Mouse (Mus musculus): Measurements from ENCODE around the gene Gpr162. TPM values are rescaled to one million over a fixed set of nuclear protein-coding genes. Genes with fewer than 3 reads are reported as not detected.

Gpr162 gene
- total and polyA plus RNA-seq, 3 experiments = 0.48 to 2.0 (median 1.7) TPM

DNA sequence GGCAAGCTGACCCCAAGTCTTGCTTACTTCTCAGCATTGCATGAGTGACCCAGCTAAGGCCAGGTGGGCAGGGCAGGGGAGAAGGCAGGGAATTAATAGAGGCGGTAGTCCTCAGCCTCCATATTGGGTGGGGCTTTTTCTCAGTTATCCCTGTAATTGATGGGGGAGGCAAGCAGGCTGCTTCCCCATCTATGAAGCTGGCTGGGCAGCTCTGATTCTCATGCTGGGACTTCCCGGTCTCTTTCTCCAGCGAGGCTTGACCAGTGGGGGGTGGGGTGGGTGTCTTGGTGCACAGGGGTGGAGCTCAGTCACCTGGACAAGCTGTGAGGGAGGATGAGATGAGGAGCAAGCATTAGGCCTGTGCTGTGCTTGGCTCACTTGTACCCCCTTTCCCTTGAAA is 2.0 kb downstream of the Gpr162 start:
- Histone ChIP-seq H3K4me1 (ENCODE audit: control insufficient read depth in 1 of 2, insufficient read depth in 2 of 2) (peaks cover 27 to 34% of the 10 kb centered on the region in 2 experiments), H3K36me3 (replicated peaks in 1 of 2; ENCODE audit: control insufficient read depth in 1 of 2, insufficient read depth in 1 of 2, low read length in 1 of 2) (no peaks in the 10 kb centered on the region), H3K27ac (ENCODE audit: insufficient read depth, low read depth) (no peak overlapping the region), H3K27me3 (replicated peaks) (peaks cover 26% of the 10 kb centered on the region), H3K9me3 (replicated peaks; ENCODE audit: low read length) (no peaks in the 10 kb centered on the region), H3K79me2 (replicated peaks; ENCODE audit: control insufficient read depth, extremely low read depth, insufficient read depth, poor library complexity, severe bottlenecking) (no peaks in the 10 kb centered on the region), H3K4me3 (replicated peaks in 1 of 3; ENCODE audit: low read depth in 2 of 3, low read length in 2 of 3, poor library complexity in 1 of 3) (no peak overlapping the region), H3K4me2 (ENCODE audit: insufficient read depth, low read depth, poor library complexity, severe bottlenecking) (no peak overlapping the region), H3K9ac (ENCODE audit: insufficient read depth, low read depth) (no peak overlapping the region)
- DNase-seq (ENCODE audit: extremely low read depth) = no peak
- TF ChIP-seq KAT2A (IDR thresholded peaks at IDR 0.05; ENCODE audit: insufficient replicate concordance, low read length) (no peak), CHD2 (IDR thresholded peaks at IDR 0.05; ENCODE audit: low read length) (peak; percentile 7; the same call in 1 of the 2 replicates), ELF1 (IDR thresholded peaks at IDR 0.05; ENCODE audit: low read depth, low read length) (peak; percentile 29; the same call in 1 of the 2 replicates)
- dilution Hi-C loops (cut with MboI; ENCODE audit: extremely low pct_ligation_motif_present, extremely low pct_unique_long_range_greater_than_20kb, low sequenced_read_pairs) (no loop called here), in situ Hi-C loops (cut with MboI; ENCODE audit: low pct_ligation_motif_present, low pct_unique_long_range_greater_than_20kb, low sequenced_read_pairs) (loop anchor here (25.0 kb wide), 1 partner anchor 175 kb away; the partner anchor contains the start of genes Acrbp and Ing4)

DNA sequence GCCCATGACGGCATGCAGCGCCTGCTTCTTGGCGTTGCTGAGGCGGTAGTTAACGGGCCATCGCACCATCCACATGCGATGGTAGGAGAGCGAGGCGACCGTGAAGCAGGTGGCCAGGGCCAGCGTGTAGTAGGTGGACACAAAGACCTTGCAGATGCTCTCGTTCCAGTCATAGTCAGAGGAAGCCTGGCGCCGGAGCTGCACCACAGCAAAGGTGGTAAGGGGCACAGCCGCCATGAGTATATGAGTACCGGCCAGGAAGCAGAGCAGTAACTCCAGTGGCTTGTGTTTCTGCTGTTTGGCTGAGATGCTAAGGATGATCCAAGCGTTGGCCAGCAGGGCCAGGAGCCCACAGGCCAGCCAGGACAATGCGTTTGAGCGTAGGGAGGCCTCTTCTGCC is 2.5 kb downstream of the Gpr162 start:
- H3K27ac ChIP-seq (ENCODE audit: insufficient read depth, low read depth) = no peak overlapping the region
- DNase-seq (ENCODE audit: extremely low read depth) = no peak
- dilution Hi-C loops (cut with MboI; ENCODE audit: extremely low pct_ligation_motif_present, extremely low pct_unique_long_range_greater_than_20kb, low sequenced_read_pairs) = no loop called here
- H3K27me3 ChIP-seq (replicated peaks) = peaks cover 22% of the 10 kb centered on the region
- no peak for TF ChIP-seq ZMIZ1 (IDR thresholded peaks at IDR 0.05; ENCODE audit: low read depth, low read length)
- TF ChIP-seq RAD21 (IDR thresholded peaks at IDR 0.05; ENCODE audit: low read depth, low read length) = no peak
- TF ChIP-seq PAX5 (IDR thresholded peaks at IDR 0.05; ENCODE audit: low read length) = no peak
- no peak for TF ChIP-seq POLR2AphosphoS2 (IDR thresholded peaks at IDR 0.05; ENCODE audit: low read depth, low read length)
- TF ChIP-seq POLR2A (IDR thresholded peaks at IDR 0.05; ENCODE audit: low read depth, low read length) = no peak
- H3K9me3 ChIP-seq (replicated peaks; ENCODE audit: low read length) = no peaks in the 10 kb centered on the region
- H3K9ac ChIP-seq (ENCODE audit: insufficient read depth, low read depth) = no peak overlapping the region
- in situ Hi-C loops (cut with MboI; ENCODE audit: low pct_ligation_motif_present, low pct_unique_long_range_greater_than_20kb, low sequenced_read_pairs) = loop anchor here (25.0 kb wide), 1 partner anchor 176 kb away; the partner anchor contains the start of genes Acrbp and Ing4
- H3K36me3 ChIP-seq (replicated peaks in 1 of 2; ENCODE audit: control insufficient read depth in 1 of 2, insufficient read depth in 1 of 2, low read length in 1 of 2) = no peaks in the 10 kb centered on the region
- no peak overlapping the region for H3K4me3 ChIP-seq (replicated peaks in 1 of 3; ENCODE audit: low read depth in 2 of 3, low read length in 2 of 3, poor library complexity in 1 of 3)
- H3K79me2 ChIP-seq (replicated peaks; ENCODE audit: control insufficient read depth, extremely low read depth, insufficient read depth, poor library complexity, severe bottlenecking) = no peaks in the 10 kb centered on the region
- H3K4me1 ChIP-seq (ENCODE audit: control insufficient read depth in 1 of 2, insufficient read depth in 2 of 2) = peaks cover 29 to 34% of the 10 kb centered on the region in 2 experiments
- H3K4me2 ChIP-seq (ENCODE audit: insufficient read depth, low read depth, poor library complexity, severe bottlenecking) = no peak overlapping the region

DNA sequence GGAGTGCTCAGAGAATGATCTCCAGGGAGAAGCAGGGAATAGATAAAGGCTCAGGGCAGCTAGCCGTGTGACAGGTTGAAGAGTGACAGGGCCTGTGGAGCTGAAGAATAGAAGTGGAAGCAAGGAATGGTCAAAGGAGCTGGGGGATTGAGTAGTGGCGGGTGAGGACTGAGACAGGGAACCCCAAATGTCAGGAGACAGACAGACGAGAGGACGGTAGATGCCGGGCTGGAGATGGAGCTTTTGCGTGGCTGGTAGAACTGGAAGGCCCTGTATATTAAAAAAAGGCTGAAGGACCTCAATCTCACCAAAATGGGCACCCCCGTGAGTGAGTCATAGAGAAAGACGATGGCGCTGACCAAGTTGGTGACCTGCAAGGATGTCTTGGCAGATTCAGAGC is 3.3 kb downstream of the Gpr162 start:
- Histone ChIP-seq H3K9me3 (replicated peaks; ENCODE audit: low read length) (no peaks in the 10 kb centered on the region), H3K4me3 (replicated peaks in 1 of 3; ENCODE audit: low read depth in 2 of 3, low read length in 2 of 3, poor library complexity in 1 of 3) (no peak overlapping the region), H3K4me2 (ENCODE audit: insufficient read depth, low read depth, poor library complexity, severe bottlenecking) (no peak overlapping the region), H3K9ac (ENCODE audit: insufficient read depth, low read depth) (no peak overlapping the region), H3K27ac (ENCODE audit: insufficient read depth, low read depth) (no peak overlapping the region), H3K36me3 (replicated peaks in 1 of 2; ENCODE audit: control insufficient read depth in 1 of 2, insufficient read depth in 1 of 2, low read length in 1 of 2) (no peaks in the 10 kb centered on the region), H3K4me1 (ENCODE audit: control insufficient read depth in 1 of 2, insufficient read depth in 2 of 2) (peaks cover 32 to 34% of the 10 kb centered on the region in 2 experiments), H3K27me3 (replicated peaks) (peaks cover 27% of the 10 kb centered on the region), H3K79me2 (replicated peaks; ENCODE audit: control insufficient read depth, extremely low read depth, insufficient read depth, poor library complexity, severe bottlenecking) (no peaks in the 10 kb centered on the region)
- in situ Hi-C loops (cut with MboI; ENCODE audit: low pct_ligation_motif_present, low pct_unique_long_range_greater_than_20kb, low sequenced_read_pairs) (loop anchor here (25.0 kb wide), 1 partner anchor 177 kb away; the partner anchor contains the start of genes Acrbp and Ing4), dilution Hi-C loops (cut with MboI; ENCODE audit: extremely low pct_ligation_motif_present, extremely low pct_unique_long_range_greater_than_20kb, low sequenced_read_pairs) (no loop called here)
- no peak for DNase-seq (ENCODE audit: extremely low read depth)
- TF ChIP-seq ZKSCAN1 (IDR thresholded peaks at IDR 0.05; ENCODE audit: borderline replicate concordance, low read depth, low read length) (no peak), EP300 (IDR thresholded peaks at IDR 0.05; ENCODE audit: low read length) (no peak), USF1 (IDR thresholded peaks at IDR 0.05; ENCODE audit: low read depth, low read length) (no peak), CTCF (conservative IDR thresholded peaks at IDR 0.05 in 1 of 2, IDR thresholded peaks at IDR 0.05 in 1 of 2; ENCODE audit: low read depth in 2 of 2, low read length in 2 of 2) (no peak), SMC3 (IDR thresholded peaks at IDR 0.05; ENCODE audit: low read depth, low read length) (no peak), POLR2AphosphoS2 (IDR thresholded peaks at IDR 0.05; ENCODE audit: low read depth, low read length) (no peak), PAX5 (IDR thresholded peaks at IDR 0.05; ENCODE audit: low read length) (no peak), GABPA (IDR thresholded peaks at IDR 0.05; ENCODE audit: insufficient replicate concordance, low read depth, low read length) (no peak), MAFK (IDR thresholded peaks at IDR 0.05; ENCODE audit: insufficient replicate concordance, low read length) (no peak), BHLHE40 (IDR thresholded peaks at IDR 0.05; ENCODE audit: low read depth, low read length) (no peak), UBTF (IDR thresholded peaks at IDR 0.05; ENCODE audit: low read depth, low read length) (no peak), USF2 (conservative IDR thresholded peaks at IDR 0.05; ENCODE audit: low read depth, low read length) (no peak), KAT2A (IDR thresholded peaks at IDR 0.05; ENCODE audit: insufficient replicate concordance, low read length) (no peak), ZNF384 (IDR thresholded peaks at IDR 0.05; ENCODE audit: low read depth, low read length) (no peak), NRF1 (IDR thresholded peaks at IDR 0.05; ENCODE audit: low read depth, low read length) (no peak), CHD2 (IDR thresholded peaks at IDR 0.05; ENCODE audit: low read length) (no peak), MXI1 (IDR thresholded peaks at IDR 0.05; ENCODE audit: low read depth, low read length) (no peak), MAZ (IDR thresholded peaks at IDR 0.05; ENCODE audit: low read depth, low read length) (no peak), ZMIZ1 (IDR thresholded peaks at IDR 0.05; ENCODE audit: low read depth, low read length) (no peak), E2F4 (IDR thresholded peaks at IDR 0.05; ENCODE audit: insufficient replicate concordance, low read depth, low read length) (no peak)
